Mouse (Mus musculus) midbrain, embryonic 13.5 days (tissue): Measurements from ENCODE around the gene Tbc1d32. TPM values are rescaled to one million over a fixed set of nuclear protein-coding genes. Genes with fewer than 3 reads are reported as not detected.

Experiments
- ATAC-seq: fragments of 200-750 bp; cut with Nextera tagmentation; 2 replicates; pipeline ENCODE4 v1.8.0; 2017; ENCODE audit warnings: mild to moderate bottlenecking, moderate TSS enrichment, moderate library complexity
- H3K27ac ChIP-seq: fragments of 300-500 bp; sonication (generic); 2 replicates; pipeline ENCODE4 v1.5.1; 2015; ENCODE audit warnings: inconsistent platforms, mild to moderate bottlenecking, moderate library complexity
- H3K27me3 ChIP-seq: fragments of 300-500 bp; sonication (generic); 2 replicates; pipeline ENCODE4 v1.6.1; 2015; ENCODE audit warnings: mild to moderate bottlenecking, inconsistent platforms
- H3K36me3 ChIP-seq: fragments of 300-500 bp; sonication (generic); 2 replicates; pipeline ENCODE4 v1.6.1; 2015; ENCODE audit warnings: mild to moderate bottlenecking, inconsistent platforms
- H3K4me1 ChIP-seq: fragments of 300-500 bp; sonication (generic); replicated peaks from 2 replicates; pipeline ENCODE4 v1.6.1; 2015; ENCODE audit warnings: inconsistent platforms
- H3K4me2 ChIP-seq: fragments of 300-500 bp; sonication (generic); replicated peaks from 2 replicates; pipeline ENCODE4 v1.6.1; 2015; ENCODE audit warnings: moderate library complexity, mild to moderate bottlenecking, inconsistent platforms
- H3K4me3 ChIP-seq: fragments of 300-500 bp; sonication (generic); replicated peaks from 2 replicates; pipeline ENCODE4 v1.5.1; 2015; ENCODE audit warnings: mild to moderate bottlenecking, inconsistent platforms
- H3K9ac ChIP-seq: fragments of 300-500 bp; sonication (generic); replicated peaks from 2 replicates; pipeline ENCODE4 v1.6.1; 2015; ENCODE audit warnings: mild to moderate bottlenecking, inconsistent platforms
- H3K9me3 ChIP-seq: fragments of 300-500 bp; sonication (generic); 2 replicates; pipeline ENCODE4 v1.6.1; 2016; ENCODE audit warnings: mild to moderate bottlenecking, inconsistent platforms
- WGBS: fragments of 180-500 bp; shearing (Covaris S2); methylation state at CpG from one replicate; pipeline ENCODE4 v1.1.7; 2015; 5-methylcytosine and 5-hydroxymethylcytosine counted together
- polyA plus RNA-seq: library from polyadenylated mRNA; unstranded; fragments of >200 nt; fragmentation: Nextera tagmentation; extraction: Ambion mirVana; gene quantifications from 2 replicates; pipeline ENCODE4 v1.2.1, GENCODE M21; 2015

Tbc1d32 gene
- polyA plus RNA-seq, 1 experiment from 2014 or later: 3.5 TPM

DNA sequence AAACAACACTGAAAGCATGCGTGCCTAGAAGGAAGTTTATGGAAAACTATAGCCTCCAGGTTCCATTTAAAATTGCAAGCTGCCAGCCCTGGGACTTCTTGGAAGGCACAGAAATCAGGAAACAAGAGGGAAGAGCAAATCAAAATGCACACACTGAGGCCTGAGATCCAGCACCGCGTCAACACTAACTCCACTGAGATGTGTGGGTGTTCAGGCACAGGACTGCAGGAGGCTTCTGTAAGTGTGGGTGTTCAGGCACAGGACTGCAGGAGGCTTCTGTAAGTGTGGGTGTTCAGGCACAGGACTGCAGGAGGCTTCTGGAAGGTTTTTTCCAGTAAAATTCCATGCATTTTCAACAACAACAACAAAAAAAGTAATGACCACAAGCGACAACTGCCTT is 62.7 kb downstream of the Tbc1d32 start:
- 86% methylated on average over 4 of the region's 4 CpGs for WGBS

DNA sequence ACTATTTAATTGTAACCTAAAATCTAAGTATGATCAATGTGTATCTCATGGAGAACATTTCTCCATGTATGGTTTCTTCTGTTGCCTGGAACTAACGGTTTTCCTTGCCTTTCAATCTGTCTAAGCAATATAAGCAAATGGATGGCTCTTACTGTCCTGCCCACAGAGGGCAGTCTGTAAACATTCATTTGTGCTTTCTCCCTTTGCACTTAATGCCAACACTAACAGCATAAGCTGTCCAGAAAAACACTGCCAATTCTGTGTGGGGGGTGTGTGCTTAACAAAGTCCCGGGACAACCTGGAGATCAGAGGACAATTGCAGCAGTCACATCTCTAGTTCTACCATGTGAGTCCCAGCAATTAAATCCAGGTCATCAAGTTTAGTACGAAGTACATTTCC is 64.1 kb downstream of the Tbc1d32 start:
- Histone ChIP-seq H3K4me1 (no peaks in the 10 kb centered on the region), H3K9me3 (no peaks in the 10 kb centered on the region), H3K27me3 (no peaks in the 10 kb centered on the region), H3K4me2 (no peak overlapping the region), H3K9ac (no peak overlapping the region), H3K36me3 (no peaks in the 10 kb centered on the region), H3K27ac (no peak overlapping the region), H3K4me3 (no peak overlapping the region)
- ATAC-seq: no peak
- 79% methylated on average over 3 of the region's 3 CpGs for WGBS

More for the DNA sequence above, 62.7 kb downstream of the Tbc1d32 start:
- H3K4me1 ChIP-seq: no peaks in the 10 kb centered on the region
- no peaks in the 10 kb centered on the region for H3K9me3 ChIP-seq
- no peak overlapping the region for H3K9ac ChIP-seq
- H3K27ac ChIP-seq: no peak overlapping the region
- no peak overlapping the region for H3K4me3 ChIP-seq
- H3K36me3 ChIP-seq: no peaks in the 10 kb centered on the region
- ATAC-seq: no peak
- H3K4me2 ChIP-seq: no peak overlapping the region
- H3K27me3 ChIP-seq: no peaks in the 10 kb centered on the region

DNA sequence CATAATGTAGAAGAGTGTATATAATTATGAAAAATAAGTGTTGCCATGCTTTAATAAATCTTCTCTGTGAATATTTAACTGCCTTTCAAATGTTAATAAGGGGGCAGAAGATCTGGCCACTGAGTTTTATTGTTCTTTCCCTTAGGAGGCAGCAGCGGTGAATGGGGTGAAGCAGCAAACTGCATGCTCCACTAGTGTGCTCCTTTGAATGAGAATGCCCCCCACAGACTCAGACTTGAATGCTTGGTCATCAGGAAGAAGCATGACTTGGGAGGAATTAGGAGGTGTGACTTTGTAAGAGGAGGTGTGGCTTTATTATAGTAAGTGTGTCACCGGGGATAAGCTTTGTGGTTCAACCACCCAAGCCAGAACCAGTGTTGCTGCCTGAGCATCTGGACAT is 69.7 kb downstream of the Tbc1d32 start:
- no peaks in the 10 kb centered on the region for H3K27me3 ChIP-seq
- no peak overlapping the region for H3K4me3 ChIP-seq
- ATAC-seq: peak; percentile 82
- H3K9me3 ChIP-seq: no peaks in the 10 kb centered on the region
- no peak overlapping the region for H3K9ac ChIP-seq
- H3K4me2 ChIP-seq: no peak overlapping the region
- H3K4me1 ChIP-seq: 0 out of 2 replicates have a peak, but pooled peaks cover 3% of the 10 kb centered on the region
- H3K36me3 ChIP-seq: no peaks in the 10 kb centered on the region
- H3K27ac ChIP-seq: no peak overlapping the region
- 16% methylated on average over 2 of the region's 2 CpGs for WGBS

DNA sequence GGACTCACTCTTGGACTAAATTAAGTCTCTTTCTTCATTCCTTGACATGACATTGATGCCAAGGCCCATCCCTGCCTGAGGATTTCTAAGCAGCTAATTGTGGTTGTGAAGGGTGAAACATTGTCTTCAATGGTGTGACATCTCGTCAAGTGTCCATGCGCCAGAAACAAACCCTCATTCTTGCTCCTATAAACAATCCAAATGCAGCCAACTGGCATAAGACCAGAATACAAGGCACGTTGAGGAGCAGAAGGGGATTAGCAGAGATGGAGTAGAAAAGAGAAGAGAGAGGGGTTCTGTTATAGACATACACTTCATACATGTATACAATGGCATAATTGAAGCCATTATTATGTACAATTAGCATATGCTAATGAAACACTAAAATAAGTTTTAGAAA is 70.3 kb downstream of the Tbc1d32 start:
- Histone ChIP-seq H3K27ac (no peak overlapping the region), H3K4me1 (0 out of 2 replicates have a peak, but pooled peaks cover 3% of the 10 kb centered on the region), H3K4me2 (no peak overlapping the region), H3K9me3 (no peaks in the 10 kb centered on the region), H3K4me3 (no peak overlapping the region), H3K9ac (no peak overlapping the region), H3K36me3 (no peaks in the 10 kb centered on the region), H3K27me3 (no peaks in the 10 kb centered on the region)
- ATAC-seq: peak; percentile 87
- WGBS: 29% methylated on average over 3 of the region's 3 CpGs

DNA sequence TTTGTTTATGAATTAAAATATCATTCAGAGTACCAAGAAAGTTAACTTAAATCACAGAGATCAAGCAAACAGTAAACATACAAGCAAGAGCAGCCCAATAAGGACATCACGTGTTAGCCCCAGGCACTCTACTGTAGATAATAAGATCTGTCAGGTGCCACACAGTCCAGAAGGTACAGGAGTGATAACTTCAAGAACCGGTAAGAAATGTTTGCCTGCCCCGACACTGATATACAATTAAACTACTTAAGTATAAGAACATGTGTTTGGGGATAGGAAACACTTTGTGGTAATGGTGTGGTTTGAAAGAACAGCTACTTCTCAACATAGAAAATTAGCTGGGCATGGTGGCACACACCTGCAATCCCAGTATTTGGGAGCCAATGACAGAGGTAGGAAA is 71.5 kb downstream of the Tbc1d32 start:
- 0 out of 2 replicates have a peak, but pooled peaks cover 3% of the 10 kb centered on the region for H3K4me1 ChIP-seq
- peaks cover 3% of the 10 kb centered on the region; the same call in 1 of the 2 replicates for H3K36me3 ChIP-seq
- no peak overlapping the region for H3K9ac ChIP-seq
- H3K4me3 ChIP-seq: no peak overlapping the region
- 97% methylated on average over 3 of the region's 3 CpGs for WGBS
- no peaks in the 10 kb centered on the region for H3K27me3 ChIP-seq
- H3K4me2 ChIP-seq: no peak overlapping the region
- no peak for ATAC-seq
- no peaks in the 10 kb centered on the region for H3K9me3 ChIP-seq
- no peak overlapping the region for H3K27ac ChIP-seq

DNA sequence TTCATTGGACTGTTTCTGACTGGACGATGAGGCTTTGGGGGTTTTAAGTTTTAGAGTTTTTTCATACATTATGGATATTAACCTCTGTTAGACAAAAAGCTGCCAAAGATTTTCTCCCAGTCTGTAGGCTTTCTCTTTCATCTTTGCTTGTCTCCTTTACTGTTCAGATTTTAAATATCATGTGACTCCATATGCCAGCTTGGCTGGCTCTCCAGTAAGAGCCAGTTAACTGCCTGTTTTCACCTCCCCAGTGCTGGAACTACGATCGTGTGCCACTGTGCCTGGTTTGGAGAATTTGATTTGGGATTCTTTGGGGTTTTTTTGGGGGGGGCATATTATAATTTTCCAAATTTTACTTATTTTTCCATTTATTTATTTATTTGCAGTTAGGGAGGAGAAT is 79.6 kb downstream of the Tbc1d32 start:
- H3K27ac ChIP-seq: no peak overlapping the region
- H3K36me3 ChIP-seq: peaks cover 5% of the 10 kb centered on the region; the same call in 1 of the 2 replicates
- WGBS: 94% methylated on average over 3 of the region's 3 CpGs
- H3K4me2 ChIP-seq: no peak overlapping the region
- no peak for ATAC-seq
- no peaks in the 10 kb centered on the region for H3K4me1 ChIP-seq
- no peaks in the 10 kb centered on the region for H3K9me3 ChIP-seq
- H3K4me3 ChIP-seq: no peak overlapping the region
- no peak overlapping the region for H3K9ac ChIP-seq
- H3K27me3 ChIP-seq: no peaks in the 10 kb centered on the region

DNA sequence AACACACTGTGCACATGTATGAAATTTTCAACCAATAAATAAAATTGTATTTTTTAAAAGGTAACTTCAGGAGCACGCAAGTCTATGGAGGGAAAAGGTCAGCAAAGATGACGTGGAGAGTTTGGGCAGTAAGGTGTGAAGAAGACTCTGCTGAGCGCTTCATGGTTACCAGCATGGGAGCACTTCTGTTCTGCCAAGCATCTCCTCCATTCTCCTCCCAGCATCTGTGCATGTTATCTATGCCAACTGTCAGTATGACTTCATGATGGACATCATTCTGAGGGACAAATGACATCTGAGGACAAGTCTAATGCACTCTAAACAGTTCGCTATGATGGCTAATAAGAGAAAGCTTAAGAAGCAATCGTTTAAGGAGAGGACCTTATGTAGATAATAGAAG is 91.3 kb downstream of the Tbc1d32 start:
- WGBS: 94% methylated on average over 5 of the region's 5 CpGs
- Histone ChIP-seq H3K9me3 (no peaks in the 10 kb centered on the region), H3K4me2 (no peak overlapping the region), H3K27me3 (no peaks in the 10 kb centered on the region), H3K4me3 (no peak overlapping the region), H3K4me1 (no peaks in the 10 kb centered on the region), H3K27ac (no peak overlapping the region), H3K36me3 (no peaks in the 10 kb centered on the region), H3K9ac (no peak overlapping the region)
- ATAC-seq: no peak

DNA sequence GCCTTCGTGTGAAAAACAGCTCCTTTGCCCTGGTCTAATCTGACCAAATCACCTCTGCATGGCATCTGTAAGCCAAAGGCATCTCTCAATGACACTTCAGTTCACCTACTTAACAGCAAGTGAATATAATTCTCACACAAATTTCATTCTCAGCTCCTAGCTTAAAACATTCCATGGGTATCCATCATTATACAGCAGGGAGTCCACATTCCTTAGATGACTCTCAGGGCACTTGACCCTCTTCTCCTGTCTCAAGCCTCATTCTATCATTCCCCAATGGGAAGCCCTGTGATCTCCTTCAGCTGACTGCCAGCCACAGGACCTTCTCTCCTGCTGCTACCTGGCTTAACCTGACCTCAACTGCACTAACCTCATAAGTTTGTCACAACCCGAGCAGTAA is 98.8 kb downstream of the Tbc1d32 start:
- ATAC-seq: no peak
- Histone ChIP-seq H3K9ac (no peak overlapping the region), H3K27me3 (no peaks in the 10 kb centered on the region), H3K4me2 (no peak overlapping the region), H3K4me3 (no peak overlapping the region), H3K27ac (no peak overlapping the region), H3K36me3 (no peaks in the 10 kb centered on the region), H3K9me3 (no peaks in the 10 kb centered on the region), H3K4me1 (no peaks in the 10 kb centered on the region)
- WGBS: 80% methylated on average over 2 of the region's 2 CpGs

DNA sequence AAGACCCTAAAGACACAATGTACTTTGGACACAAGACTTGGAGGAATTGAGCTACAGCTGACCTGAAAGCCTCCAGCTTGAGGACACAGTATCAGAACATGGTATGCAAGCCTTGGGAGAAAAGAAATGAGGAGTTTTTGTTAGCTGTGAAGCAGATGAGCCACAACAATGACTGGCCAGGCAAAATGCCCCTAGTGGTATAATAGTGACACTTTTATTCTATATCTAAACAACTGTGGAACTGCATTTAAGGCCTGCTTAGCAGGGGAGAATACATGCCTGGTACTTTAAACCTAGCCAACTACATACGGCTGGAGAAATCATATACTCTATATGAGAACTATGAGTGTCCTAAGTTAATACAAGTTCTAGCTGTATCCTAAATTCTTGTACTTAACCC is 101.5 kb downstream of the Tbc1d32 start:
- Histone ChIP-seq H3K27me3 (no peaks in the 10 kb centered on the region), H3K4me1 (no peaks in the 10 kb centered on the region), H3K9ac (no peak overlapping the region), H3K27ac (no peak overlapping the region), H3K4me2 (no peak overlapping the region), H3K9me3 (no peaks in the 10 kb centered on the region), H3K4me3 (no peak overlapping the region), H3K36me3 (no peaks in the 10 kb centered on the region)
- 97% methylated on average over 1 of the region's 1 CpGs for WGBS
- no peak for ATAC-seq

DNA sequence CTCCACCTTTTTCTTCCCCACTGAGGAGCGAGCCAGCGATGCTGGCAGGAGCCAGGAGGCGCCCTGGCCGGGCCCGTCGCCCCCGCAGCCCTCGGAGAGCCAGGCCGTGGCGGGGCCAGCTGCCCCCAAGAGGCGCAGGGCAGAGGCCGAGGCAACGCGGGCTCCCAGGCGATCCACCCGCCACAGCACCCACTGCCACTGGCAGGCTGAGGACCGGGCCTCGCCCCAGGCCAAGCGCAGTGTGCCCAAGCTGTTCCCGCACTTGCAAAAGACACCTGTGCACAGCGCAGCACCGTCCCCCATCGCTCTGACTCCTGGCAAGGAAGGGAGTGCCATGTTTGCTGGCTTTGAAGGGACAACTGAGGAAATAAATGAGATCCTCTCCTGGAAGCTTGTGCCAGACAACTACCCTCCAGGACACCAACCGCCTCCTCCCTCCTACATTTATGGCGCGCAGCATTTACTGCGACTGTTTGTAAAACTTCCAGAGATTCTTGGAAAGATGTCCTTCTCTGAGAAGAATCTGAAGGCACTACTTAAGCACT is 112.8 kb downstream of the Tbc1d32 start:
- ATAC-seq: peak; percentile 82
- peaks cover 11% of the 10 kb centered on the region for H3K4me1 ChIP-seq
- 14% methylated on average over 27 of the region's 27 CpGs for WGBS

DNA sequence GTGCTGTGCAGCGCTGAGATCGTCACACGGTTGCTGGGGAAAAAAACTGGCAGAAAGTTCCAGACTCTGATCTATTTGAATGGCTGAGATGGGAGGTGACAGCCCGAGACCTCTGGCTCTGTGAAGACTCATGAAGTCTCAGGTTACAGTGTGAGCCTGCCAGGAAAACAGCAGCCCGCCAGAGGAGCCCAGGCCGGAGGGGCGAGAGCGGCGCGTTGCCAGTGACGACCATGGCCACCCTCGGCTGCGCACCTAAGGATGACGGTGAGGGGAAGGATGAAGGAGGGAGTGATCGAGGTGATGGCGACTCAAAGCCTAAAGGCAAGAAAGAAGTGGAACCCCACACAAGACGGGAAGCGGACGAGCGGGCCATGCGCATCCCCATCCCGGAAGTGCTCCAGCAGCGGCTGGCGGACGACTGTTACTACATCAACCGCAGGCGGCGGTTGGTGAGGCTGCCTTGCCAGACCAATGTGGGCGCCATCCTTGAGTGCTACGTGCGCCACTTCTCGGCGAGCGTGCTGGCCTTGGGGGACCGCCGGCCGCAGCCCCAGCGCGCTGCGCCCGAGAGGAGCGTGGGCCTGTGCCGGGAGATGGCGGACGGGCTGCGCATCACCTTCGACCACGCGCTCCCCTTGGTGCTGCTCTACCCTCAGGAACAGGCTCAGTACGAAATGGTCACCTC is 113.4 kb downstream of the Tbc1d32 start:
- H3K9ac ChIP-seq: peak overlapping the region; percentile 71
- no peaks in the 10 kb centered on the region for H3K36me3 ChIP-seq
- peak overlapping the region; percentile 82 for H3K4me2 ChIP-seq
- H3K4me3 ChIP-seq: peak overlapping the region; percentile 61
- H3K9me3 ChIP-seq: no peaks in the 10 kb centered on the region
- H3K27ac ChIP-seq: peak overlapping the region; percentile 93
- ATAC-seq: peak; percentile 95
- H3K4me1 ChIP-seq: peaks cover 11% of the 10 kb centered on the region
- under 1% methylated on average over 50 of the region's 50 CpGs for WGBS
- no peaks in the 10 kb centered on the region for H3K27me3 ChIP-seq

More for the DNA sequence above, 112.8 kb downstream of the Tbc1d32 start:
- no peaks in the 10 kb centered on the region for H3K9me3 ChIP-seq
- H3K27me3 ChIP-seq: no peaks in the 10 kb centered on the region
- H3K9ac ChIP-seq: peak overlapping the region; percentile 71
- H3K4me2 ChIP-seq: peak overlapping the region; percentile 82
- H3K36me3 ChIP-seq: no peaks in the 10 kb centered on the region
- H3K27ac ChIP-seq: peak overlapping the region; percentile 93
- H3K4me3 ChIP-seq: peak overlapping the region; percentile 61

DNA sequence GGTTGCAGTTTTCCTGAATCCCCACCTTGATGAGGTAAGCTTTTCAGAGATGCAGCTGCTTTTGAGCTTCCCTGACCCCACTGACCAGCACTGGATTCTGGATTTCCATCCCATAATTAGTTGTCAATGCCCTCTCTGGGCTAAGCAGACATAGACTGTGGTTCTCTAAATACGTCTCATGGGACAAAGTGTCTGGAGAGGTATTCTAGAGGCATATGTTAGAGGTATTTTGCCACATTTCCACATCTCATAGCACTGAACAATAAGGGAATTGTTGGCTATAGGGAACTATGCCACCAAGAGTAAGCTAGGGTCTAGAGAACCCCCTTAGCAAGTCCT is 121.5 kb downstream of the Tbc1d32 start:
- 38% methylated on average over 1 of the region's 1 CpGs for WGBS
- H3K9me3 ChIP-seq: no peaks in the 10 kb centered on the region
- H3K9ac ChIP-seq: no peak overlapping the region
- peak overlapping the region; percentile 30 for H3K4me2 ChIP-seq
- no peak overlapping the region for H3K4me3 ChIP-seq
- no peaks in the 10 kb centered on the region for H3K27me3 ChIP-seq
- no peak overlapping the region for H3K27ac ChIP-seq
- H3K36me3 ChIP-seq: no peaks in the 10 kb centered on the region
- no peaks in the 10 kb centered on the region for H3K4me1 ChIP-seq
- ATAC-seq: peak; percentile 37; the same call in 1 of the 2 replicates
